Mouse (Mus musculus) limb, embryonic 11.5 days (tissue): Measurements from ENCODE around the gene Thy1. TPM values are rescaled to one million over a fixed set of nuclear protein-coding genes. Genes with fewer than 3 reads are reported as not detected.

Experiments
- ATAC-seq: fragments of 200-750 bp; cut with Nextera tagmentation; 2 replicates; pipeline ENCODE4 v1.8.0; 2017; ENCODE audit warnings: low read depth; ENCODE audit not compliant: insufficient number of reproducible peaks, low FRiP score, low TSS enrichment
- DNase-seq: peaks from one replicate; pipeline ENCODE4 v3.0.0-alpha.2; 2015; ENCODE audit warnings: low spot score
- H3K27ac ChIP-seq: fragments of 300-500 bp; sonication (generic); replicated peaks from 2 replicates; pipeline ENCODE4 v1.5.1; 2014; ENCODE audit warnings: low read depth, mild to moderate bottlenecking, low read length
- H3K27me3 ChIP-seq: fragments of 300-500 bp; sonication (generic); 2 replicates; pipeline ENCODE4 v1.6.1; 2014; ENCODE audit warnings: mild to moderate bottlenecking, low read length, mixed read lengths; ENCODE audit not compliant: control insufficient read depth, insufficient read depth
- H3K36me3 ChIP-seq: fragments of 300-500 bp; sonication (generic); 2 replicates; pipeline ENCODE4 v1.6.1; 2014; ENCODE audit warnings: mild to moderate bottlenecking, low read length, moderate library complexity, mixed read lengths; ENCODE audit not compliant: control insufficient read depth, insufficient read depth
- H3K4me1 ChIP-seq: fragments of 300-500 bp; sonication (generic); 2 replicates; pipeline ENCODE4 v1.6.1; 2014; ENCODE audit warnings: low read length, mixed read lengths; ENCODE audit not compliant: control insufficient read depth, insufficient read depth
- H3K4me2 ChIP-seq: fragments of 300-500 bp; sonication (generic); 2 replicates; pipeline ENCODE4 v1.6.1; 2014; ENCODE audit warnings: low read depth, mild to moderate bottlenecking, moderate library complexity; ENCODE audit not compliant: severe bottlenecking
- H3K4me3 ChIP-seq: fragments of 300-500 bp; sonication (generic); 2 replicates; pipeline ENCODE4 v1.5.1; 2014; ENCODE audit warnings: low read depth, low read length
- H3K9ac ChIP-seq: fragments of 300-500 bp; sonication (generic); 2 replicates; pipeline ENCODE4 v1.6.1; 2014; ENCODE audit warnings: mild to moderate bottlenecking, low read length
- H3K9me3 ChIP-seq: fragments of 300-500 bp; sonication (generic); 2 replicates; pipeline ENCODE4 v1.6.1; 2016; ENCODE audit warnings: low read length; ENCODE audit not compliant: control insufficient read depth
- WGBS: fragments of 180-500 bp; shearing (Covaris S2); extraction: QIAGEN DNeasy Blood & Tissue Kit; methylation state at CpG from one replicate; pipeline ENCODE4 v1.1.7; 2014; 5-methylcytosine and 5-hydroxymethylcytosine counted together
- polyA plus RNA-seq: library from polyadenylated mRNA; unstranded; fragments of >200 nt; fragmentation: Nextera tagmentation; extraction: Ambion mirVana; gene quantifications from 2 replicates; pipeline ENCODE4 v1.2.1, GENCODE M21; 2014

The Thy1 gene
- polyA plus RNA-seq, 1 experiment from 2014 or later: 0.52 TPM

- 6% methylated on average over 15 of the region's 15 CpGs for WGBS
- DNase-seq (no peak), ATAC-seq (peak; percentile 55)
- peaks cover 15% of the 10 kb centered on the region for H3K4me1 ChIP-seq
- peak overlapping the region; percentile 67 for H3K4me2 ChIP-seq
- no peak overlapping the region for H3K27ac ChIP-seq
- no peak overlapping the region for H3K9ac ChIP-seq
- H3K27me3 ChIP-seq: no peaks in the 10 kb centered on the region
- peak overlapping the region; percentile 29 for H3K4me3 ChIP-seq
- no peaks in the 10 kb centered on the region for H3K36me3 ChIP-seq
- H3K9me3 ChIP-seq: no peaks in the 10 kb centered on the region
Measured at GRCm38 (mm10) chr9:44067241-44067959, 24.2 kb downstream of the Thy1 start.

DNA sequence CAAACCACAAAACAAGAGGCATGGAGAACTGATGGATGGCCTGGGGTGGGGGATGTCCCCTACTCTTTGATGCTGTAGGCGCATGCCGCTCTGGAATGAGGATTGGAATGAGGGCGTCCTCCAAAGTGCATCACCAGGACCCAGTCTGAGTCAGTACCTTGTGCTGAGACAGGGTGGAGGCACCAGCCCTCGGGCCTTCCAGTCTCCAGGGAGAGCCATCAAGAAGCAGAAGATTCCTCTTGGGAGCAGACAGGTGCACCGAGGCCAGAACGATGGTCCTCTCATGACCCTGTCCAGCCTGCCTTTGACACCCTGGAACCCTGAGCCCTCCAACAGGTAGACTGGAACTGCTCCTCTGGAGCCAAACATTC lies 24.8 kb downstream of the Thy1 start:
- WGBS: 68% methylated on average over 6 of the region's 6 CpGs
- Histone ChIP-seq H3K4me1 (peaks cover 16% of the 10 kb centered on the region), H3K27me3 (no peaks in the 10 kb centered on the region), H3K4me2 (no peak overlapping the region), H3K36me3 (no peaks in the 10 kb centered on the region), H3K9me3 (no peaks in the 10 kb centered on the region), H3K9ac (no peak overlapping the region), H3K4me3 (no peak overlapping the region), H3K27ac (no peak overlapping the region)
- DNase-seq (no peak), ATAC-seq (no peak)

DNA sequence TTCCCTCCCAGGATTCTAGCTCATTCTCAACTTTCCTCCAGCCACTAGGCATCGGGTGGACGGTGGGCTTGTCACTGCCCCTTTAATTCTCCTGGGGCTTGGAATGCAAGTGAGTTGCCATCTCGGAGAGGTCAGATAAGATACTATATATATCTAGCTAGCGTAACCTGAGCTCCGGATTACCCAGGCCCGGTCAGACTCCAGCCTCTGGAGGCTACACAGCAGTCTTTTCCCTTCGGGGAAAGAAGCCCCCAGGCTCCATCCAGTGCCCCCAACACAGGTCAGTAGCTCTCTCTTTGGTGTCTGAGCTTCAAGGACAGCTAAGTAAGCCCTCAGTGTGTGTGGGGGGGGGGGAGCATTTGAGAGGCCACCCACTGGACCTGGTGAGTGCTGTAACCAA lies 26.1 kb downstream of the Thy1 start:
- Histone ChIP-seq H3K9me3 (no peaks in the 10 kb centered on the region), H3K36me3 (no peaks in the 10 kb centered on the region), H3K27me3 (no peaks in the 10 kb centered on the region), H3K4me3 (no peak overlapping the region), H3K4me2 (no peak overlapping the region), H3K4me1 (peaks cover 17% of the 10 kb centered on the region), H3K9ac (no peak overlapping the region), H3K27ac (no peak overlapping the region)
- 10% methylated on average over 7 of the region's 7 CpGs for WGBS
- DNase-seq: no peak
- ATAC-seq: no peak

GRCm38 (mm10) chr9:44070113-44070843 lies 27.1 kb downstream of the Thy1 start:
- H3K9ac ChIP-seq: no peak overlapping the region
- H3K36me3 ChIP-seq: no peaks in the 10 kb centered on the region
- H3K4me3 ChIP-seq: no peak overlapping the region
- no peak for ATAC-seq
- no peak overlapping the region for H3K27ac ChIP-seq
- no peaks in the 10 kb centered on the region for H3K27me3 ChIP-seq
- H3K4me2 ChIP-seq: no peak overlapping the region
- no peak for DNase-seq
- WGBS: 62% methylated on average over 14 of the region's 14 CpGs
- H3K4me1 ChIP-seq: peaks cover 17% of the 10 kb centered on the region
- no peaks in the 10 kb centered on the region for H3K9me3 ChIP-seq

DNA sequence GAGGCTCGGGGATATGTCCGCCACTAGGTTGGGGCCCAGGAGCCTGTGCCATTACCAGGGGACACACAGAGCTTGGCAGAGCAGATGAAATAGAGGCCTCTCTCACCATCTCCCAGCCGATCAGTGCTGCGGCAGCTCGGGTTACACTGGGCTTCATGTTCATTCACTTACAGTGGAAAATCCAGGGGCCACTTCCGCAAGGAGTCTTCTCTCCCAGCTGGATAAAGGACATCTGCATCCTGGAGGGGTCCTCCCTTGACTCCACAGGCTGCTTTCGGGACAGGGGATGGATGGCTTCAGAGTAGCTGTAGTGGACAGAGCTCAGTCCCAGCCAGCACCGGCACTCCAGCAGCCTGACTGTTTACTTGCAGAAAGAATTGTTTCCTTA lies 27.7 kb downstream of the Thy1 start:
- Histone ChIP-seq H3K36me3 (no peaks in the 10 kb centered on the region), H3K9ac (no peak overlapping the region), H3K4me3 (no peak overlapping the region), H3K27ac (no peak overlapping the region), H3K4me1 (peaks cover 17% of the 10 kb centered on the region), H3K9me3 (no peaks in the 10 kb centered on the region), H3K27me3 (no peaks in the 10 kb centered on the region), H3K4me2 (no peak overlapping the region)
- no peak for ATAC-seq
- WGBS: 30% methylated on average over 8 of the region's 8 CpGs
- DNase-seq: no peak

DNA sequence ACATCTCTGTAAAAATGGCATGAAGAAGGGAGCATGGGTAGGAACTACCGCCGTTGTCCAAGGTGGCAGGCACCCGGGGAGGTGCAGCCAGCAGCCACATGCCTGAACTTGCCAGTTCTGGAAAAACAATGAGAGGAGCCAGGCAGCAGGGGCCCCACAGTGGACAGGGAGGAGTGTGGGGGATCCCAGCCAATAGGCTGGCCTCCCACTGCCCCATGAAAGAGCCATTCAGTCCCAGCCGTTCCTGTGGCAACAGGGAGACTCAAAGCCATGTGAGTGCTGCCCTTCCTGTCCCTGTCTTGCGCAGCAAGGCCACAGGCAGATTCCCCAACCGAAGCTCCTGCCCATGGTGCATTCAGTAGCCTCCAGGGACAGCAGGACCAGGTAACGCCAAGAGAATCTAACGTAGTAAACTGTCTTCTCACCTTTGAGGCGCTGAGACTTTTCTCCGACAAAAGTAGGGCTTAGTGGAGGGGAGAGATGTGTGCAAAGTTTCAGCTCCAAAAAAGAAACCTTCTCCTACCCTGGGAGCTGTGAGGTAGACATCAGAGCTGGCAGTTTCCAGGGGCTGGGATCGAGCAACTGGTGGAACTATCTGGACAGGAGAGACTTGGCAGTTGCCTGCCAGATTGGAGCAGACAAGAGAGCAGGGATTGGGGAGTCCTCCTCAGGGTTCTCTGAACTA lies 28.9 kb downstream of the Thy1 start:
- H3K4me1 ChIP-seq: peaks cover 17% of the 10 kb centered on the region
- DNase-seq (peak; percentile 38), ATAC-seq (no peak)
- 47% methylated on average over 11 of the region's 11 CpGs for WGBS
- no peak overlapping the region for H3K4me3 ChIP-seq
- no peaks in the 10 kb centered on the region for H3K36me3 ChIP-seq
- no peaks in the 10 kb centered on the region for H3K27me3 ChIP-seq
- H3K9ac ChIP-seq: no peak overlapping the region
- H3K9me3 ChIP-seq: no peaks in the 10 kb centered on the region
- H3K27ac ChIP-seq: no peak overlapping the region
- H3K4me2 ChIP-seq: no peak overlapping the region

GRCm38 (mm10) chr9:44072599-44072915 lies 29.4 kb downstream of the Thy1 start:
- peaks cover 17% of the 10 kb centered on the region for H3K4me1 ChIP-seq

GRCm38 (mm10) chr9:44073115-44073514 lies 29.9 kb downstream of the Thy1 start:
- DNase-seq (no peak), ATAC-seq (no peak)
- peaks cover 17% of the 10 kb centered on the region for H3K4me1 ChIP-seq
- H3K9me3 ChIP-seq: no peaks in the 10 kb centered on the region
- H3K4me3 ChIP-seq: no peak overlapping the region
- WGBS: 64% methylated on average over 5 of the region's 5 CpGs
- H3K4me2 ChIP-seq: no peak overlapping the region
- no peaks in the 10 kb centered on the region for H3K27me3 ChIP-seq
- H3K9ac ChIP-seq: no peak overlapping the region
- H3K27ac ChIP-seq: no peak overlapping the region
- H3K36me3 ChIP-seq: no peaks in the 10 kb centered on the region

More at GRCm38 (mm10) chr9:44072599-44072915, 29.4 kb downstream of the Thy1 start:
- H3K36me3 ChIP-seq: no peaks in the 10 kb centered on the region
- no peak overlapping the region for H3K9ac ChIP-seq
- H3K4me2 ChIP-seq: no peak overlapping the region
- no peak overlapping the region for H3K27ac ChIP-seq
- ATAC-seq (no peak), DNase-seq (no peak)
- H3K27me3 ChIP-seq: no peaks in the 10 kb centered on the region
- H3K4me3 ChIP-seq: no peak overlapping the region
- WGBS: 23% methylated on average over 4 of the region's 4 CpGs
- no peaks in the 10 kb centered on the region for H3K9me3 ChIP-seq
